Mouse (Mus musculus) G1E (cell line): ENCODE data around the gene Scgb1a1.

Experiments used
- CTCF ChIP-seq: IDR thresholded peaks from 2 replicates; pipeline ENCODE4 v1.5.1; 2012; ENCODE audit warnings: low read depth, low read length, inconsistent platforms, mixed read lengths
- GATA1 ChIP-seq: IDR thresholded peaks from 2 replicates; pipeline ENCODE4 v1.6.1; 2012; ENCODE audit warnings: borderline replicate concordance, low read length, inconsistent platforms, mixed read lengths

- TF ChIP-seq CTCF (no peak), GATA1 (no peak)
Observed at GRCm38 (mm10) chr19:9122390-9122789, 34.6 kb upstream of the Scgb1a1 start.
